Mouse (Mus musculus): ENCODE measurements at regions not wholly inside any gene's neighbourhood (a gene's known extent, or its start where the extent isn't known, plus 50 kb on each side); places are given as distances from the start of the nearest gene placed in this dataset.

- DNase-seq (ENCODE audit: low spot score in 2 of 2): no peak
Observed at GRCm38 (mm10) chr6:49893113-49893512, 70.6 kb downstream of the Npy start.

- DNase-seq (ENCODE audit: low spot score in 2 of 2): no peak
Observed at GRCm38 (mm10) chr6:49899146-49899545, 76.6 kb downstream of the Npy start.

GRCm38 (mm10) chr6:49901512-49901911 lies 79.0 kb downstream of the Npy start:
- DNase-seq (ENCODE audit: low spot score in 2 of 2): no peak

GRCm38 (mm10) chr6:49904001-49904400 lies 81.5 kb downstream of the Npy start:
- peak in 1 of 2 experiments; percentile 3 for DNase-seq (ENCODE audit: low spot score in 2 of 2)

- no peak for DNase-seq (ENCODE audit: low spot score in 2 of 2)
Observed at GRCm38 (mm10) chr6:49906456-49906855, 83.9 kb downstream of the Npy start.

GRCm38 (mm10) chr6:49919089-49919812 lies 96.7 kb downstream of the Npy start:
- DNase-seq (ENCODE audit: low spot score in 2 of 2): peak in 1 of 2 experiments; percentile 16

- no peak for DNase-seq (ENCODE audit: low spot score in 2 of 2)
Observed at GRCm38 (mm10) chr6:49919813-49920170, 97.3 kb downstream of the Npy start.

GRCm38 (mm10) chr6:49924296-49924695 lies 101.8 kb downstream of the Npy start:
- no peak for DNase-seq (ENCODE audit: low spot score in 2 of 2)

GRCm38 (mm10) chr6:49928075-49928474 lies 105.6 kb downstream of the Npy start:
- no peak for DNase-seq (ENCODE audit: low spot score in 2 of 2)

- no peak for DNase-seq (ENCODE audit: low spot score in 2 of 2)
Observed at GRCm38 (mm10) chr6:49930104-49930503, 107.6 kb downstream of the Npy start.

GRCm38 (mm10) chr6:49943087-49943486 lies 120.6 kb downstream of the Npy start:
- DNase-seq (ENCODE audit: low spot score in 2 of 2): no peak

- no peak for DNase-seq (ENCODE audit: low spot score in 2 of 2)
Observed at GRCm38 (mm10) chr6:49958891-49959290, 136.4 kb downstream of the Npy start.

- no peak for DNase-seq (ENCODE audit: low spot score in 2 of 2)
Observed at GRCm38 (mm10) chr6:49961166-49961565, 138.7 kb downstream of the Npy start.

- no peak for DNase-seq (ENCODE audit: low spot score in 2 of 2)
Observed at GRCm38 (mm10) chr6:49965944-49966545, 143.5 kb downstream of the Npy start.

GRCm38 (mm10) chr6:49966555-49966954 lies 143.5 kb upstream of the Mpp6 start:
- no peak for DNase-seq (ENCODE audit: low spot score in 2 of 2)

- no peak for DNase-seq (ENCODE audit: low spot score in 2 of 2)
Observed at GRCm38 (mm10) chr6:49973258-49973865, 136.7 kb upstream of the Mpp6 start.

- DNase-seq (ENCODE audit: low spot score in 2 of 2): no peak
Observed at GRCm38 (mm10) chr6:49977783-49978182, 132.3 kb upstream of the Mpp6 start.

- no peak for DNase-seq (ENCODE audit: low spot score in 2 of 2)
Observed at GRCm38 (mm10) chr6:49983740-49984139, 126.3 kb upstream of the Mpp6 start.

- DNase-seq (ENCODE audit: low spot score in 2 of 2): no peak
Observed at GRCm38 (mm10) chr6:49985127-49985526, 124.9 kb upstream of the Mpp6 start.

GRCm38 (mm10) chr6:49987141-49987540 lies 122.9 kb upstream of the Mpp6 start:
- DNase-seq (ENCODE audit: low spot score in 2 of 2): no peak

GRCm38 (mm10) chr6:49987541-49988210 lies 122.4 kb upstream of the Mpp6 start:
- no peak for DNase-seq (ENCODE audit: low spot score in 2 of 2)
